Mouse (Mus musculus) MEL (cell line): ENCODE results near the gene Plekhj1. TPM values are rescaled to one million over a fixed set of nuclear protein-coding genes. Genes with fewer than 3 reads are reported as not detected.

Experiments used
- DNase-seq: peaks from one replicate; pipeline ENCODE4 v3.0.0; 2011; ENCODE audit warnings: low read depth, low spot score
- H3K27ac ChIP-seq: 2 replicates; pipeline ENCODE4 v1.5.1; 2012; ENCODE audit warnings: low read depth, mild to moderate bottlenecking, control low read depth, low read length, moderate library complexity; ENCODE audit not compliant: control insufficient read depth
- H3K27me3 ChIP-seq, 2 experiments: fragments of 150-350 bp in 1 of 2; sonication (generic) in 1 of 2; 2 replicates each; pipeline ENCODE4 v1.6.1; 2012; ENCODE audit warnings: low read length in 2 of 2, mild to moderate bottlenecking in 2 of 2, improper control_type of control experiment in 1 of 2, moderate library complexity in 1 of 2; ENCODE audit not compliant: insufficient read depth in 2 of 2, control insufficient read depth in 1 of 2
- H3K36me3 ChIP-seq, 2 experiments: 2 replicates each; pipeline ENCODE4 v1.6.1; 2012 to 2014; ENCODE audit warnings: low read length in 2 of 2, improper control_type of control experiment in 1 of 2, inconsistent platforms in 1 of 2, mild to moderate bottlenecking in 1 of 2; ENCODE audit not compliant: insufficient read depth in 2 of 2, control insufficient read depth in 1 of 2
- H3K4me1 ChIP-seq, 2 experiments: fragments of 150-350 bp in 1 of 2; sonication (generic) in 1 of 2; 2 replicates each; pipeline ENCODE4 v1.6.1; 2012; ENCODE audit warnings: low read length in 2 of 2, improper control_type of control experiment in 1 of 2, mild to moderate bottlenecking in 1 of 2; ENCODE audit not compliant: insufficient read depth in 2 of 2, control insufficient read depth in 1 of 2
- H3K4me3 ChIP-seq, 2 experiments: fragments of 150-350 bp in 1 of 2; sonication (generic) in 1 of 2; 2 replicates each; pipeline ENCODE4 v1.5.1; 2012; ENCODE audit warnings: low read depth in 2 of 2, low read length in 2 of 2, mild to moderate bottlenecking in 2 of 2, moderate library complexity in 2 of 2, control low read depth in 1 of 2, improper control_type of control experiment in 1 of 2; ENCODE audit not compliant: control insufficient read depth in 1 of 2, insufficient read depth in 1 of 2
- H3K79me2 ChIP-seq: 2 replicates; pipeline ENCODE4 v1.6.1; 2012; ENCODE audit warnings: mild to moderate bottlenecking, low read length, moderate library complexity; ENCODE audit not compliant: control insufficient read depth, poor library complexity, insufficient read depth
- H3K9ac ChIP-seq: 2 replicates; pipeline ENCODE4 v1.6.1; 2012; ENCODE audit warnings: low read depth, mild to moderate bottlenecking, control low read depth, low read length, moderate library complexity; ENCODE audit not compliant: control insufficient read depth, poor library complexity, severe bottlenecking
- H3K9me3 ChIP-seq: fragments of 150-350 bp; sonication (generic); replicated peaks from 2 replicates; pipeline ENCODE4 v1.6.1; 2012; ENCODE audit warnings: mild to moderate bottlenecking, low read length, improper control_type of control experiment, moderate library complexity; ENCODE audit not compliant: insufficient read depth
- BHLHE40 ChIP-seq: IDR thresholded peaks from 2 replicates; pipeline ENCODE4 v1.6.1; 2012; ENCODE audit warnings: low read depth, mild to moderate bottlenecking, inconsistent platforms, low read length, improper control_type of control experiment, borderline replicate concordance
- CHD1 ChIP-seq: IDR thresholded peaks from 2 replicates; pipeline ENCODE4 v1.6.1; 2012; ENCODE audit warnings: low read depth, mild to moderate bottlenecking, inconsistent platforms, low read length, improper control_type of control experiment
- CHD2 ChIP-seq: IDR thresholded peaks from 2 replicates; pipeline ENCODE4 v1.6.1; 2011; ENCODE audit warnings: low read length, improper control_type of control experiment
- CTCF ChIP-seq, 3 experiments: IDR thresholded peaks in 2 of 3; conservative IDR thresholded peaks in 1 of 3; 2 replicates each; pipeline ENCODE4 v1.5.1; 2011 to 2012; ENCODE audit warnings: low read length in 3 of 3, low read depth in 2 of 3, mild to moderate bottlenecking in 2 of 3, improper control_type of control experiment in 1 of 3, inconsistent platforms in 1 of 3, mixed read lengths in 1 of 3, moderate library complexity in 1 of 3; ENCODE audit not compliant: control insufficient read depth in 1 of 3, insufficient read depth in 1 of 3, poor library complexity in 1 of 3, severe bottlenecking in 1 of 3
- E2F4 ChIP-seq: IDR thresholded peaks from 2 replicates; pipeline ENCODE4 v1.6.1; 2011; ENCODE audit warnings: low read depth, low read length, improper control_type of control experiment, borderline replicate concordance
- ELF1 ChIP-seq: IDR thresholded peaks from 2 replicates; pipeline ENCODE4 v1.6.1; 2014; ENCODE audit warnings: low read depth, mild to moderate bottlenecking, inconsistent platforms, low read length, improper control_type of control experiment, moderate library complexity
- EP300 ChIP-seq, 2 experiments: IDR thresholded peaks; 2 replicates each; pipeline ENCODE4 v1.6.1; 2011; ENCODE audit warnings: improper control_type of control experiment in 2 of 2, low read length in 2 of 2, low read depth in 1 of 2, mild to moderate bottlenecking in 1 of 2
- ETS1 ChIP-seq: IDR thresholded peaks from 2 replicates; pipeline ENCODE4 v1.6.1; 2012; ENCODE audit warnings: low read depth, mild to moderate bottlenecking, inconsistent platforms, low read length, improper control_type of control experiment, moderate library complexity
- GABPA ChIP-seq: IDR thresholded peaks from 2 replicates; pipeline ENCODE4 v1.6.1; 2012; ENCODE audit warnings: low read depth, mild to moderate bottlenecking, inconsistent platforms, low read length, improper control_type of control experiment, moderate library complexity
- GATA1 ChIP-seq: IDR thresholded peaks from 2 replicates; pipeline ENCODE4 v1.6.1; 2011; ENCODE audit warnings: low read depth, low read length, improper control_type of control experiment
- HCFC1 ChIP-seq: IDR thresholded peaks from 2 replicates; pipeline ENCODE4 v1.6.1; 2012; ENCODE audit warnings: low read depth, mild to moderate bottlenecking, inconsistent platforms, low read length, improper control_type of control experiment, moderate library complexity
- KAT2A ChIP-seq: conservative IDR thresholded peaks from 2 replicates; pipeline ENCODE4 v1.6.1; 2012; ENCODE audit warnings: low read depth, low read length, improper control_type of control experiment, inconsistent platforms
- MAFK ChIP-seq: IDR thresholded peaks from 2 replicates; pipeline ENCODE4 v1.6.1; 2011; ENCODE audit warnings: low read depth, mild to moderate bottlenecking, low read length, improper control_type of control experiment, borderline replicate concordance
- MAX ChIP-seq: IDR thresholded peaks from 2 replicates; pipeline ENCODE4 v1.6.1; 2011; ENCODE audit warnings: low read length, improper control_type of control experiment
- MAZ ChIP-seq: IDR thresholded peaks from 2 replicates; pipeline ENCODE4 v1.6.1; 2012; ENCODE audit warnings: low read depth, mild to moderate bottlenecking, inconsistent platforms, low read length, improper control_type of control experiment
- MEF2A ChIP-seq: IDR thresholded peaks from 2 replicates; pipeline ENCODE4 v1.6.1; 2014; ENCODE audit warnings: low read depth, mild to moderate bottlenecking, inconsistent platforms, low read length, improper control_type of control experiment; ENCODE audit not compliant: poor library complexity, insufficient replicate concordance, severe bottlenecking; ENCODE audit errors: extremely low read depth
- MXI1 ChIP-seq: IDR thresholded peaks from 2 replicates; pipeline ENCODE4 v1.6.1; 2011; ENCODE audit warnings: mild to moderate bottlenecking, low read depth, low read length, improper control_type of control experiment
- MYB ChIP-seq: IDR thresholded peaks from 2 replicates; pipeline ENCODE4 v1.6.1; 2011; ENCODE audit warnings: mild to moderate bottlenecking, low read depth, low read length, improper control_type of control experiment
- MYC ChIP-seq: IDR thresholded peaks from 2 replicates; pipeline ENCODE4 v1.6.1; 2011; ENCODE audit warnings: low read depth, mild to moderate bottlenecking, low read length, improper control_type of control experiment, moderate library complexity
- NELFE ChIP-seq: IDR thresholded peaks from 2 replicates; pipeline ENCODE4 v1.6.1; 2011; ENCODE audit warnings: low read depth, low read length, improper control_type of control experiment
- NRF1 ChIP-seq: IDR thresholded peaks from 2 replicates; pipeline ENCODE4 v1.6.1; 2014; ENCODE audit warnings: low read depth, mild to moderate bottlenecking, inconsistent platforms, low read length, improper control_type of control experiment, moderate library complexity; ENCODE audit not compliant: poor library complexity, insufficient read depth, severe bottlenecking
- POLR2A ChIP-seq, 2 experiments: IDR thresholded peaks; 2 replicates each; pipeline ENCODE4 v1.6.1; 2011 to 2012; ENCODE audit warnings: low read length in 2 of 2, mild to moderate bottlenecking in 2 of 2, control low read depth in 1 of 2, improper control_type of control experiment in 1 of 2, low read depth in 1 of 2, moderate library complexity in 1 of 2; ENCODE audit not compliant: control insufficient read depth in 1 of 2, insufficient read depth in 1 of 2, poor library complexity in 1 of 2
- POLR2AphosphoS2 ChIP-seq: IDR thresholded peaks from 2 replicates; pipeline ENCODE4 v1.6.1; 2011; ENCODE audit warnings: low read length, improper control_type of control experiment
- POLR2AphosphoS5 ChIP-seq: IDR thresholded peaks from 2 replicates; pipeline ENCODE4 v1.6.1; 2012; ENCODE audit warnings: low read depth, borderline replicate concordance, mild to moderate bottlenecking, inconsistent platforms, low read length, moderate library complexity, mixed read lengths
- RAD21 ChIP-seq: IDR thresholded peaks from 2 replicates; pipeline ENCODE4 v1.6.1; 2011; ENCODE audit warnings: mild to moderate bottlenecking, low read depth, low read length, improper control_type of control experiment
- RCOR1 ChIP-seq: IDR thresholded peaks from 2 replicates; pipeline ENCODE4 v1.6.1; 2012; ENCODE audit warnings: low read depth, mild to moderate bottlenecking, inconsistent platforms, low read length, improper control_type of control experiment
- SIN3A ChIP-seq: IDR thresholded peaks from 2 replicates; pipeline ENCODE4 v1.6.1; 2012; ENCODE audit warnings: low read length, improper control_type of control experiment, inconsistent platforms
- SMC3 ChIP-seq: IDR thresholded peaks from 2 replicates; pipeline ENCODE4 v1.6.1; 2011; ENCODE audit warnings: low read depth, low read length, improper control_type of control experiment
- TAL1 ChIP-seq: IDR thresholded peaks from 2 replicates; pipeline ENCODE4 v1.6.1; 2012; ENCODE audit warnings: mild to moderate bottlenecking, inconsistent platforms, low read length, moderate library complexity, mixed read lengths
- TCF12 ChIP-seq: IDR thresholded peaks from 2 replicates; pipeline ENCODE4 v1.6.1; 2014; ENCODE audit warnings: low read depth, mild to moderate bottlenecking, inconsistent platforms, low read length, improper control_type of control experiment, moderate library complexity
- UBTF ChIP-seq: IDR thresholded peaks from 2 replicates; pipeline ENCODE4 v1.6.1; 2012; ENCODE audit warnings: low read depth, mild to moderate bottlenecking, inconsistent platforms, low read length, improper control_type of control experiment, moderate library complexity, borderline replicate concordance; ENCODE audit not compliant: insufficient read depth
- USF1 ChIP-seq: IDR thresholded peaks from 2 replicates; pipeline ENCODE4 v1.6.1; 2014; ENCODE audit warnings: low read depth, mild to moderate bottlenecking, inconsistent platforms, low read length, improper control_type of control experiment, moderate library complexity
- USF2 ChIP-seq, 2 experiments: IDR thresholded peaks; 2 replicates each; pipeline ENCODE4 v1.6.1; 2011 to 2012; ENCODE audit warnings: improper control_type of control experiment in 2 of 2, low read length in 2 of 2, borderline replicate concordance in 1 of 2, inconsistent platforms in 1 of 2, low read depth in 1 of 2, mild to moderate bottlenecking in 1 of 2; ENCODE audit not compliant: insufficient read depth in 1 of 2
- ZC3H11A ChIP-seq: IDR thresholded peaks from 2 replicates; pipeline ENCODE4 v1.6.1; 2012; ENCODE audit warnings: low read depth, mild to moderate bottlenecking, inconsistent platforms, low read length, improper control_type of control experiment
- ZKSCAN1 ChIP-seq: IDR thresholded peaks from 2 replicates; pipeline ENCODE4 v1.6.1; 2012; ENCODE audit warnings: low read depth, mild to moderate bottlenecking, inconsistent platforms, low read length, improper control_type of control experiment, moderate library complexity
- ZMIZ1 ChIP-seq: IDR thresholded peaks from 2 replicates; pipeline ENCODE4 v1.6.1; 2012; ENCODE audit warnings: low read depth, mild to moderate bottlenecking, inconsistent platforms, low read length, improper control_type of control experiment, moderate library complexity
- ZNF384 ChIP-seq: IDR thresholded peaks from 2 replicates; pipeline ENCODE4 v1.6.1; 2012; ENCODE audit warnings: low read depth, mild to moderate bottlenecking, inconsistent platforms, low read length, improper control_type of control experiment
- polyA plus RNA-seq, 2 experiments: library from polyadenylated mRNA; stranded (reverse) in 1 of 2; unstranded in 1 of 2; fragments of >175 nt in 1 of 2; fragments of >200 nt in 1 of 2; gene quantifications; 2 replicates each; pipeline versions ENCODE4 v1.2.1 to v1.2.4; 2012; ENCODE audit warnings: low replicate concordance in 2 of 2, low read depth in 1 of 2; ENCODE audit not compliant: insufficient read length in 2 of 2, insufficient read depth in 1 of 2, missing spikeins in 1 of 2
- total RNA-seq: library from RNA; depleted of rRNA; stranded (reverse); fragments of 300-350 nt; gene quantifications from 2 replicates; pipeline ENCODE4 v1.2.3, GENCODE M21; 2012

Gene Plekhj1
- total and polyA plus RNA-seq, 3 experiments, result 86.9 to 217 TPM; not detected in 1

DNA sequence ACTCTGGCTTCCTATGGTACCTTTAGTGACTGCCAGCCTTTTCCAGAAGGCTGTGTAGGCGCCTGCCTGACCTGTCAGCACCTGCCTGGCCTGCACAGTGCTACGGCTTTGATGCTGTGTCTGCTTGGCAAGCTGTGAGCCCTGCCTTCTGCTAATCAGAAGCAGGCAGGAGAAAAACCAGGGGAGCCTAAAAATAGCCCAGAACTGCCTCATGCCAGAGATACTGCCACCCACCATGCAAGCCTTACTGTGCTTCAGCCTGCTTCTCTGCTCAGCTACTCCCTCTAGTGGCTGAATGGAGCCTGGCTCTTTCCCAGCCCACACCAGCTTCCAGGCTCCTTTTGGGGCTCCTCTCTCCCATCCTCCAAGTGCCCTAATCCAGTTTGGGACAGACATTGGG is 23.9 kb downstream of the Plekhj1 start:
- Histone ChIP-seq H3K9ac (no peak overlapping the region), H3K36me3 (peaks cover 10 to 34% of the 10 kb centered on the region in 2 experiments), H3K27me3 (no peaks in the 10 kb centered on the region), H3K4me3 (no peak overlapping the region), H3K4me1 (peaks cover 12 to 18% of the 10 kb centered on the region in 2 experiments), H3K27ac (peak overlapping the region; percentile 40), H3K79me2 (no peaks in the 10 kb centered on the region; the same call in 1 of the 2 replicates), H3K9me3 (no peaks in the 10 kb centered on the region)
- DNase-seq, result peak; percentile 91
- TF ChIP-seq MAFK, result no peak
- TF ChIP-seq POLR2A (IDR thresholded peaks at IDR 0.05; ENCODE audit: control insufficient read depth in 1 of 2, insufficient read depth in 1 of 2, low read depth in 1 of 2, low read length in 2 of 2, poor library complexity in 1 of 2), result peak in 1 of 2 experiments; percentile 42; a peak in 1 of 4 replicates
- peak; percentile 60 to 77; a peak in 3 of 4 replicates for TF ChIP-seq EP300 (IDR thresholded peaks at IDR 0.05; ENCODE audit: low read depth in 1 of 2, low read length in 2 of 2)
- TF ChIP-seq BHLHE40, result peak; percentile 60; the same call in 1 of the 2 replicates
- 0 out of 2 replicates have a peak, but pooled peaks have one; percentile 15 for TF ChIP-seq ELF1
- TF ChIP-seq NELFE, result no peak
- no peak for TF ChIP-seq CHD2
- peak; percentile 83 to 98 (median 88) for TF ChIP-seq CTCF (IDR thresholded peaks at IDR 0.05 in 2 of 3, conservative IDR thresholded peaks at IDR 0.05 in 1 of 3; ENCODE audit: control insufficient read depth in 1 of 3, insufficient read depth in 1 of 3, low read depth in 2 of 3, low read length in 3 of 3, poor library complexity in 1 of 3, severe bottlenecking in 1 of 3)
- peak; percentile 70 for TF ChIP-seq MAX
- TF ChIP-seq MEF2A, result peak; percentile 99
- TF ChIP-seq TCF12, result peak; percentile 86
- TF ChIP-seq POLR2AphosphoS5, result no peak
- TF ChIP-seq ZC3H11A, result peak; percentile 16; the same call in 1 of the 2 replicates
- peak; percentile 67 for TF ChIP-seq SMC3
- peak; percentile 55 for TF ChIP-seq RCOR1
- TF ChIP-seq RAD21, result peak; percentile 48
- no peak for TF ChIP-seq UBTF
- no peak for TF ChIP-seq E2F4
- no peak for TF ChIP-seq ZMIZ1
- TF ChIP-seq NRF1, result no peak
- no peak for TF ChIP-seq CHD1
- TF ChIP-seq MXI1, result peak; percentile 84
- TF ChIP-seq ZNF384, result no peak
- TF ChIP-seq HCFC1, result 0 out of 2 replicates have a peak, but pooled peaks have one; percentile 7
- TF ChIP-seq MAZ, result no peak
- no peak for TF ChIP-seq ZKSCAN1
- TF ChIP-seq SIN3A, result peak; percentile 86
- no peak for TF ChIP-seq KAT2A
- TF ChIP-seq ETS1, result peak; percentile 69; the same call in 1 of the 2 replicates
- TF ChIP-seq MYB, result no peak
- no peak for TF ChIP-seq GABPA
- peak; percentile 67 for TF ChIP-seq GATA1
- no peak for TF ChIP-seq POLR2AphosphoS2
- TF ChIP-seq MYC, result 0 out of 2 replicates have a peak, but pooled peaks have one; percentile 66
- no peak for TF ChIP-seq USF2 (IDR thresholded peaks at IDR 0.05; ENCODE audit: borderline replicate concordance in 1 of 2, insufficient read depth in 1 of 2, low read depth in 1 of 2, low read length in 2 of 2)
- peak; percentile 38; the same call in 1 of the 2 replicates for TF ChIP-seq USF1
- peak; percentile 78 for TF ChIP-seq TAL1
